Mouse (Mus musculus) heart, adult 11 months (tissue): ENCODE results near the gene Ccdc69.
A peak's percentile ranks its signal among the peaks of the same experiment; 100 is the strongest.
"Not testable (repeated sequence)": the region's sequence is repeated elsewhere in the genome, so short reads cannot be mapped to it uniquely, and the experiment has no call there.

Source experiments
- DNase-seq: peaks from one replicate; pipeline ENCODE4 v3.0.0; 2022

The Ccdc69 gene

GRCm38 (mm10) chr11:55077331-55078231 lies at the start of gene Ccdc69:
TSS of gene Ccdc69 (minus strand) at chr11:55078131.
- DNase-seq, result peak; percentile 98

- no peak for DNase-seq
Measured at GRCm38 (mm10) chr11:55126663-55127062, 48.7 kb upstream of the Ccdc69 start.

GRCm38 (mm10) chr11:55121430-55121829 lies 43.5 kb upstream of the Ccdc69 start:
- DNase-seq, result no peak

- peak; percentile 83 for DNase-seq
Measured at GRCm38 (mm10) chr11:55120821-55121271, 42.9 kb upstream of the Ccdc69 start.

- DNase-seq, result no peak
Measured at GRCm38 (mm10) chr11:55120279-55120678, 42.3 kb upstream of the Ccdc69 start.

- DNase-seq, result peak; percentile 68
Measured at GRCm38 (mm10) chr11:55117031-55117430, 39.1 kb upstream of the Ccdc69 start.

- peak; percentile 81 for DNase-seq
Measured at GRCm38 (mm10) chr11:55116004-55116403, 38.1 kb upstream of the Ccdc69 start.

GRCm38 (mm10) chr11:55114291-55114690 lies 36.4 kb upstream of the Ccdc69 start:
- peak; percentile 68 for DNase-seq

GRCm38 (mm10) chr11:55113861-55114250 lies 35.9 kb upstream of the Ccdc69 start:
- DNase-seq, result not testable (repeated sequence)

GRCm38 (mm10) chr11:55113209-55113860 lies 35.4 kb upstream of the Ccdc69 start:
- DNase-seq, result peak; percentile 96

GRCm38 (mm10) chr11:55110566-55111169 lies 32.7 kb upstream of the Ccdc69 start:
- no peak for DNase-seq

GRCm38 (mm10) chr11:55109521-55110300 lies 31.8 kb upstream of the Ccdc69 start:
- DNase-seq, result peak; percentile 68

- no peak for DNase-seq
Measured at GRCm38 (mm10) chr11:55106636-55107035, 28.7 kb upstream of the Ccdc69 start.

GRCm38 (mm10) chr11:55105389-55105788 lies 27.5 kb upstream of the Ccdc69 start:
- no peak for DNase-seq

- peak; percentile 83 for DNase-seq
Measured at GRCm38 (mm10) chr11:55103229-55103628, 25.3 kb upstream of the Ccdc69 start.

GRCm38 (mm10) chr11:55102015-55102414 lies 24.1 kb upstream of the Ccdc69 start:
- peak; percentile 84 for DNase-seq

GRCm38 (mm10) chr11:55099868-55100267 lies 21.9 kb upstream of the Ccdc69 start:
- DNase-seq, result peak; percentile 87

- DNase-seq, result peak; percentile 92
Measured at GRCm38 (mm10) chr11:55099019-55099771, 21.3 kb upstream of the Ccdc69 start.

- no peak for DNase-seq
Measured at GRCm38 (mm10) chr11:55098189-55098915, 20.4 kb upstream of the Ccdc69 start.

- DNase-seq, result peak; percentile 100
Measured at GRCm38 (mm10) chr11:55097463-55098188, 19.7 kb upstream of the Ccdc69 start, which contains the start of gene Gm2a. TSS of gene Gm2a (plus strand) at chr11:55098115.
